Mouse (Mus musculus) bone marrow macrophage, adult 2 months (primary cell): ENCODE results near the gene Adam19.

Source experiments
- CTCF ChIP-seq: IDR thresholded peaks from 2 replicates; pipeline ENCODE4 v1.5.1; 2012; ENCODE audit warnings: low read depth, mild to moderate bottlenecking, low read length, moderate library complexity
- POLR2A ChIP-seq: IDR thresholded peaks from 2 replicates; pipeline ENCODE4 v1.6.1; 2012; ENCODE audit warnings: mild to moderate bottlenecking, low read depth, low read length, borderline replicate concordance

- TF ChIP-seq CTCF (no peak), POLR2A (no peak)
Measured at GRCm38 (mm10) chr11:46062569-46062968, 6.8 kb downstream of the Adam19 start.
